Mouse (Mus musculus): Measurements from ENCODE around the gene Rpl36al.

Rpl36al gene

GRCm38 (mm10) chr12:69183583-69184308, at the start of gene Rpl36al, which contains the start of gene Mgat2:
Gene Rpl36al (minus strand): TSS chr12:69184083.
Gene Mgat2 (plus strand): TSS chr12:69184157.
- DNase-seq: peak; percentile 99

- no peak for DNase-seq
Observed at GRCm38 (mm10) chr12:69229251-69229650, 45.4 kb upstream of the Rpl36al start.

- DNase-seq: peak; percentile 92
Observed at GRCm38 (mm10) chr12:69227776-69228466, 44.0 kb upstream of the Rpl36al start, which contains the start of gene Pole2. Gene Pole2 (minus strand): TSS chr12:69228195.

GRCm38 (mm10) chr12:69220613-69221277, 36.9 kb upstream of the Rpl36al start:
- no peak for DNase-seq

- no peak for DNase-seq
Observed at GRCm38 (mm10) chr12:69216587-69216986, 32.7 kb upstream of the Rpl36al start.

- DNase-seq: no peak
Observed at GRCm38 (mm10) chr12:69215000-69215785, 31.3 kb upstream of the Rpl36al start.

GRCm38 (mm10) chr12:69214393-69214792, 30.5 kb upstream of the Rpl36al start:
- no peak for DNase-seq

- DNase-seq: no peak
Observed at GRCm38 (mm10) chr12:69213186-69213777, 29.4 kb upstream of the Rpl36al start.

- DNase-seq: no peak
Observed at GRCm38 (mm10) chr12:69211057-69211456, 27.2 kb upstream of the Rpl36al start.

GRCm38 (mm10) chr12:69210056-69210979, 26.4 kb upstream of the Rpl36al start:
- no peak for DNase-seq

GRCm38 (mm10) chr12:69208520-69208919, 24.6 kb upstream of the Rpl36al start:
- no peak for DNase-seq

- DNase-seq: no peak
Observed at GRCm38 (mm10) chr12:69207926-69208325, 24.0 kb upstream of the Rpl36al start.

- DNase-seq: no peak
Observed at GRCm38 (mm10) chr12:69207396-69207795, 23.5 kb upstream of the Rpl36al start.

- DNase-seq: no peak
Observed at GRCm38 (mm10) chr12:69204052-69204833, 20.4 kb upstream of the Rpl36al start, which contains the start of gene Gm49384. Gene Gm49384 (minus strand): TSS chr12:69204267.

GRCm38 (mm10) chr12:69198985-69199384, 15.1 kb upstream of the Rpl36al start:
- no peak for DNase-seq

GRCm38 (mm10) chr12:69198164-69198535, 14.3 kb upstream of the Rpl36al start, which contains the start of gene Dnaaf2:
Gene Dnaaf2 (minus strand): TSS chr12:69198429.
- DNase-seq: peak; percentile 85

GRCm38 (mm10) chr12:69197378-69198163, 13.7 kb upstream of the Rpl36al start:
- DNase-seq: peak; percentile 61

GRCm38 (mm10) chr12:69196444-69197377, 12.8 kb upstream of the Rpl36al start, which contains the start of gene Gm49383:
Gene Gm49383 (minus strand): TSS chr12:69197104.
- peak; percentile 78 for DNase-seq
